Mouse (Mus musculus) cerebellum, postnatal 10 days (tissue): ENCODE measurements around the gene Olfr1019.

Experiments
- DNase-seq, 2 experiments: peaks; one replicate each; pipeline ENCODE4 v3.0.0; 2021; ENCODE audit warnings: mixed read lengths in 2 of 2

Gene Olfr1019

GRCm38 (mm10) chr2:85845383-85845782, at the start of gene Olfr1019:
Gene Olfr1019, minus strand, starts transcription at chr2:85845483.
- no peak for DNase-seq

- DNase-seq, result no peak
Measured at GRCm38 (mm10) chr2:85885340-85885739, 40.1 kb upstream of the Olfr1019 start, which contains the start of gene Olfr1023. Gene Olfr1023, plus strand, starts transcription at chr2:85885640.

- no peak for DNase-seq
Measured at GRCm38 (mm10) chr2:85868294-85868693, 23.0 kb upstream of the Olfr1019 start, which contains the start of gene Olfr1022. Gene Olfr1022, plus strand, starts transcription at chr2:85868594.

- no peak for DNase-seq
Measured at GRCm38 (mm10) chr2:85846730-85847129, 1.4 kb upstream of the Olfr1019 start, which contains the start of gene Olfr1020. Gene Olfr1020, plus strand, starts transcription at chr2:85847030.

- DNase-seq, result no peak
Measured at GRCm38 (mm10) chr2:85818179-85818578, 27.1 kb downstream of the Olfr1019 start, which contains the start of gene Olfr1018. Gene Olfr1018, plus strand, starts transcription at chr2:85818479.

GRCm38 (mm10) chr2:85804501-85804900, 40.8 kb downstream of the Olfr1019 start:
- no peak for DNase-seq

- no peak for DNase-seq
Measured at GRCm38 (mm10) chr2:85802444-85802843, 42.8 kb downstream of the Olfr1019 start, which contains the start of gene Olfr1016. Gene Olfr1016, minus strand, starts transcription at chr2:85802544.

GRCm38 (mm10) chr2:85792331-85792730, 53.0 kb downstream of the Olfr1019 start:
- DNase-seq, result peak; percentile 1 to 2
